Mouse (Mus musculus) R1 (cell line): ENCODE results near the gene Farsa.
A peak's percentile ranks its signal among the peaks of the same experiment; 100 is the strongest.
"Not testable (repeated sequence)": the region's sequence is repeated elsewhere in the genome, so short reads cannot be mapped to it uniquely, and the experiment has no call there.

Experiments
- DNase-seq: peaks from one replicate; pipeline ENCODE4 v3.0.0-alpha.2; 2018; ENCODE audit warnings: low read depth, low spot score

The Farsa gene

GRCm38 (mm10) chr8:84856864-84857441 lies at the start of gene Farsa:
Gene Farsa, plus strand, starts transcription at chr8:84856989.
- peak; percentile 96 for DNase-seq

DNA sequence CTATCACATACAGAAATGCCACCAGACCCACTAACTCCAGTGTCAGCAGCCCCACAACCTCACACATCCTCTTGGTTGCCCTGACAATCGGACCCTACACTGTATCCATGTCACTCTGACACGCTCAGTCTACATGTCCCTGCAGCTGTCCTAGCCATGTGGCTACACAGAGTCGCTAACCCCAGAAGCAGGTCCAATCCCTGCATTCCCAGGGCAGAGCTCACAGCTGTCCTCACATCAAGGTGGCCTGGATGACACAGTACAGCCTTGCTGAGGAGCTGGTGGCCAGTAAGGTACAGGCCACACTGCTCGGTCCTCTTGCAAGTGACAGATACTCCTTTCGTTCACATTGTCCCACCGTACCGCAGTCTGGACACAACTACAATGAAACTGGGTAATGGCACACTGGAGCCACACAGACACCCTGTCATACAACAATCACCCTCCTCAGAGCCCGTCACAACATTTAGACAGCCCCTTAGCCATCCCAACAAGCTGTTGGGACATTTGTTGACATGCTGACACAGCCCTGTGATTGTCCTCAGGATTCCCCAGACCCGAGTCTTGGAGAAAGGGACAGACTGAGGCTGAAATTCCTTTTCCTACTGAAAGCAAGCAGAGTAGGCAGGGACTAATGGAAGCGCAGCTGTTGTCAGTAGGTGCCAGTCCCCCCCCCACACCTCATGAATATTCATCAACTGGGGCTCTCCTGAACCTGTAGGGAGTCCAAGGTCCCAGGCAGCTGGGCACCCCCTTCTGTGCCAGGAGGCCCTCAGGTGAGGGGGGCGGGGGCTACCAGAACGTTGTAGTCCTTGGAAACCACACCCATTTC lies 47.5 kb upstream of the Farsa start:
- no peak for DNase-seq

DNA sequence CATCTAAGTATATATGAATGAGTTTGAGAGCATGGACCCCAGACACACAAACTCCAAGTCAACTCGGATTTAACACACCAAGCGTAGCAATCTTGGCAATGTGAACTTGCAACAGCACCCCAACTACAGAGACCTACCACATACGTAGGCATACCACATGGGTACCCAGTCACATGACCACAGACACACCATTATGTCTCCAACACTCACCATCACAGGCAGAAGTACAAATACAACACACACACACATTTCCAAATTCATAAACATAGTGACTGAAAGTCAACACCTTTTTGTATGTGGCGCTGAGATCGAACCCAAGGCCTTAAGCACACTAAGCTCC lies 46.9 kb upstream of the Farsa start:
- DNase-seq, result no peak

DNA sequence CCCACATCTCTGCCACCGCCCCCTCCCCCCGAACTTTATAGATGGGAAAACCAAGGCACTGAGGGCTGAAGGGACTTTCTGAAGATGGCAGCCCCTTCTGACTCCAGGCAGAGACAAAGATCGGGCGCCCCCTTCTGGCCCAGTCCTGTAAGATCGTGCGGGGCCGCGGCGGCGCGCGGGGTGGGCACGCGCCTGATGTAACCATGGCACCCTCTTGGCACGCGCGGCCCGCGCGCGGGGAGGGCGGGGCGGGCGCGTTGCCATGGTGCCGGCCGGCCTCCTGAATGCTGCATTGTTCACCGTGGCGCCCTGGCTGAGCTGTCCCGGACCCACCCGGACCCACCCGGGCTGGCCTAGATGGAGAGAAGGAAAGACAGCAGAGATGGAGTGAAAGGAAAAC lies 45.9 kb upstream of the Farsa start:
- DNase-seq, result peak; percentile 80

GRCm38 (mm10) chr8:84811303-84811702 lies 45.5 kb upstream of the Farsa start:
- DNase-seq, result no peak

DNA sequence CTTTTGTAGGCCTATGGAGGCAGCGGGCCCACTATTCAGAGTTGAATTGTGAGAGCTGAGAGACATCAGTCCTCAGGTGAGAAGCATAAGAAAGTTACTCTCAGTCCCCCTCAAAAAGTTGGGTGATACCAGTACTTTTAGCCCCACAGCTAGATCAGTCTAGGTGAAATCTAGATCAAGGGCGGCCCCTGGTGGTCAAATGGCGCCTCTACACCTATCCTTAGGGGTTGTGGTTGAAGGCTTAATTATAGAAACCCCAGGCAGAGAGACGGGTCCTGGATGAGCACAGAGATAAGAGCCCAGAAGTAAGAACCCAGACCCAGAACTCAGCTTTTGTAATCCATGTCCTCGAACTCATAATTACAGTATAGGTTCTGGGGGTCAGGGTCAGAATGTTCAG lies 43.7 kb upstream of the Farsa start:
- peak; percentile 74 for DNase-seq

GRCm38 (mm10) chr8:84813830-84814229 lies 43.0 kb upstream of the Farsa start:
- DNase-seq, result no peak

DNA sequence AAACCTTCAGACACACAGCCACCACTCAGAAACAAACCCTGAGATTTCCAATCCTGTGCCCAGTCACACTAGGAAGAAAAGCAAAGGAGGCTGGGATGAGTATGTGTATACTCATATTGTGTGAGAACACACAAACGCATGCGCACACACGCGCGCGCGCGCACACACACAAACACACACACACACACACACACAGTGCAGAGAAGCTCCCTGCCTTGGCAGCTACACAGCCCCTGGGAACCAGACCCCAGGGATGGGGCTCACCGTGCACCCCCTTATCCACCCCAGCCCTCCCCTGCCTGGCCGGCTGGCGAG lies 42.6 kb upstream of the Farsa start:
- DNase-seq, result no peak

GRCm38 (mm10) chr8:84814555-84815441 lies 42.0 kb upstream of the Farsa start:
- no peak for DNase-seq

DNA sequence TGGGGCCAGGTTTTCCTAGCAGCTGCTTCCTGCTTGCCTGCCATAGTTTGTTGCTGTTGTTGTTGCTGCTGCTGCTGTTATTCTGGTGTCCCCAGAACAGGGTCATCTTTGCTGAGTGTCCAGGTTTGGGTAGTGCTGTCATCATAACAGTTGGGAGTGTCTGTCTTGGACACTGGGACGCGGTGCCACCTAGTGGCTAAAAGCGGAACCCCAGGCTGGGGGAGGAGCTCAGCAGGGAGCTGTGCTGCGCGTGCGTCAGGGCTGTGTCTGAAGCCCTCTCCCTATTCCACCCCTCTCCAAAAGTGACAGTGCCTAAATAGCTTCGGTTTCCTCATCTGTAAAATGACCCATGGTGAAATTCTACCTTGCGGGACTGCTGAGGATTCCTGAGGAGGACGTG lies 41.2 kb upstream of the Farsa start:
- peak; percentile 88 for DNase-seq

DNA sequence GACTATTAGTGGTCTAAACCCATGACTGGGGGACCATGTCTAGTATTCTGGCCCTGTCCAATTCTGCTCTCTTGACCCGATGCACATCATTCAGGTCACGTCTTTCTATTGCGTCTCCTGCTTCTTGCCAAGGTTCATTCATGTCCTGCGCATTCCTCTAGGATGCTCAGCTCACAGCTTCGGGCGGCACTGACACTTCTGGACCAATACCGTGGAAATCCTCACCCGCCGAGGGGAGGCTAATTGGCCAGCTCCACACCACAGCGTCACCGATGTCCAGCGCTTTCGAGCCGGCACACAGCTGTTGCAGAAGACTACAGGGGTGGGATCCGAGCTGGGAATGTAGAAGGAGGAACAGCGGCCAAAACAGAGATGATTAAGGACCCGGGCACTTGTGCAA lies 40.7 kb upstream of the Farsa start:
- no peak for DNase-seq

DNA sequence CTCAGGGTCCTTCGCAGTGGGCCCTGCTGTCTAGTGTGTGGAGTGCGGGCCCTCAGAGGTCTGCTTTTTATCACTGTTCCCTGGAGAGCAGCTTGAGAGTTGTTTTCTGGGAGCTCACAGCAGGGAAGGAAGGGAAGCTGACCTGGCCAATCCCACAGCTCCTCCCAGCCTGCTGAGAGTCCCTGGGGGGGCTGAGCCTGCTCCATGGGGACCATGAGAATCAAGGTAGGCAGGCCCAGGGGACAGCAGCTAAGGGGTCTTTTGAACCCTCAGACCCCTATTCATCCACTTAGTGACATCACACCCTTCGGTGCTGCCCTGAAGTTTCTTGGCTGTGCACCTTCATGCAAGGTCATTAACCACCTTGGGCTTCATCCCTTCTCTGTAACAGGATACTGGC lies 34.1 kb upstream of the Farsa start, which contains the start of gene Dand5:
Gene Dand5 (minus strand): TSS at position 101 of the 400 bp plus-strand sequence.
- no peak for DNase-seq

DNA sequence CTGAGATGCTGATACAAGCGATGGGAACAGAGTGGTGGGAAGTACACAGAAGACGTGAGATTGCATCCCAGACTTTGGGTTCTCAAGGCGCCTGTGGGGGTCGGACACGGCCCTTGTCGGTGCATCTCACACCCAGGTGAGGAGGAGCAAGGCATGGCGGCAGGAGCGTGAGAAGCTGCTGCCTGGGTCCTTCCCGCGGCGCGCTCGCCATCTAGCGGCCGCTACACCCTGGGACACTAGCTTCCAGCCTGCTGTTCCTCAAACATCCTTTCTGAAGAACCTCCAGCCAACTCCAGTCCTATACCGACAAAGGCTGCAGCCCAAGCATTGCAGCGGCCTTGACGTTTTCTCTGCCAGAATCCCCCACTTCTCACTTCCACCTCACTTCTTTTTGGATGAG lies 33.1 kb upstream of the Farsa start:
- DNase-seq, result peak; percentile 85

DNA sequence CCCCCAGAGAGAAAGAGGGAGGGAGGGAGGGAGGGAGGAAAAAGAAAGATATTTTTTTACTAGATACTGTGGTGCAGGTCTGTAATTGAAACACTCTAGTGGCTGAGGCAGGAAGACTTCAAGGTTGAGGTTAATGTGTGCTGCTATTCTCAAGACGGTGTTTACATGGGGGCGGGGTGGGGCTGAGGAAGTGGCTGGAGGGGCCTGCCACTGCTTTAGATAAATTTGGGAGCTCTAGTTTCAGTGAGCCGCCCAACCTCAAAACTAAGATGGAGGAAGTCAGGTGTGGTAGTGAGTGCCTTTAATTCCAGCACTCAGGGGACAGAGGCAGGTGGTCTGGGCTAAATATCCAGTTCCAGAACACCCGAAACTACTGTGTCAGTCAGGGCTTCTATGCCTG lies 31.2 kb upstream of the Farsa start:
- no peak for DNase-seq

DNA sequence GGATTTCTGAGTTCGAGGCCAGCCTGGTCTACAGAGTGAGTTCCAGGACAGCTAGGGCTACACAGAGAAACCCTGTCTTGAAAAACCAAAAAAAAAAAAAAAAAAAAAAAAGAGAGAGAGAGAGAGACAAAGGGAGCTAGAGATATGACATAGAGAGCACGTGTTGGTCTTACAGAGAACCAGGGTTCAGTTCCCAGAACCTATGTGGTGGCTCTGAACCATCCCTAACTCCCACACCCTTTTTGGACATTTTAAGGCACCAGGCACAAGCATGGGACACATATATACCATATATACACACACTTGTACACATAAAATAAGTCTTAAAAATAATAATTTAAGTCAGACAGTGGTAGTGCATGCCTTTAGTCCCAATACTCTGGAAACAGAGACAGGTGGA lies 30.3 kb upstream of the Farsa start:
- DNase-seq, result not testable (repeated sequence)

GRCm38 (mm10) chr8:84831490-84831889 lies 25.3 kb upstream of the Farsa start, which contains the start of gene Gadd45gip1:
Gene Gadd45gip1, plus strand, starts transcription at chr8:84831522.
- peak; percentile 89 for DNase-seq

- DNase-seq, result peak; percentile 76
Observed at GRCm38 (mm10) chr8:84832034-84832717, 24.6 kb upstream of the Farsa start.

DNA sequence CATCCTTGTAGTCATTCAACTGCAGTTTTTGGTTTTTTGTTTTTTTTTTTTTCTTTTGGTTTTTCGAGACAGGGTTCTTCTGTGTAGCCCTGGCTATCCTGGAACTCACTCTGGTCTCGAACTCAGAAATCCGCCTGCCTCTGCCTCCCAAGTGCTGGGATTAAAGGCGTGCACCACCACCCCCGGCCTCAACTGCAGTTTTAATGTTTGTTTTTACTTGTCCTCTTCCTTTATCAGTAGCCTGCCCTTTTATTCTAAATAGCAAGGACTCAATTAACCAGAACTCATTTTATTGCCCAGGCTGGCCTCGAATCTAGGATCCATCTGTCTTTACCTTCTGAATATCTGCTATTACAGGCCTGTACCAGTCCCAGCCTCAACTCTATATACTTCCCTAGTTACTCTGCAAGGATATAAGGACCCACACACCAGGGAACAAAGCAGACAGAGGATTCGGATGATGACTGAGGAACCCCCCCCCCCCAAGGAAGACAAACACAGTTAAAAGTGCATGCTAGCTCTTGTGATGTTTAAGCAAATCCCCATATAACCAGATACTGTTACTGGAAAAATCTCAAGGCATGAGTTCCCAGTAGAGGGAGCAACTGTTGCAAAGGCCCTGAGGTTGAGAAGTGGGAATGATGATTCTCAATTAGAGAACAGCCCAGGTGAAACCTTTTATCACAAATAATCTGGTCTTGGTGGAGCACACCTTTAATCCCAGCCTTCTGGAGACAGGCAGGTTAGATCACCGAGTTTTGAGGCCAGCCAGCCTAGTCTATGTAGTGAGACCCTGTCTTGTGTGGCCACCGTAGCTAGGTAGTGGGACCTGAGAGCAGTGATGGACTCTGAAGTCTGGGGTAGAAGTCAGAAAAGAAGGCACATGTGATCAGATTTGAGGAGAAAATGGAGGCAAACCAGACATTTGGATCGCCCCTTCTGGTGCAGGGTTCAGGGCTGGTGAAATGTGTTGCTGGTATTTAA lies 23.7 kb upstream of the Farsa start:
- peak; percentile 30 for DNase-seq

GRCm38 (mm10) chr8:84834002-84834865 lies 22.6 kb upstream of the Farsa start:
- no peak for DNase-seq
